Mouse (Mus musculus) embryonic facial prominence, embryonic 11.5 days (tissue): ENCODE measurements at regions not wholly inside any gene's neighbourhood (a gene's known extent, or its start where the extent isn't known, plus 50 kb on each side); places are given as distances from the start of the nearest gene placed in this dataset.
"Not testable (repeated sequence)": the region's sequence is repeated elsewhere in the genome, so short reads cannot be mapped to it uniquely, and the experiment has no call there.

Experiments
- ATAC-seq: fragments of 200-750 bp; cut with Nextera tagmentation; replicated peaks from 2 replicates; pipeline ENCODE4 v1.8.0; 2017; ENCODE audit warnings: low read depth; ENCODE audit not compliant: insufficient number of reproducible peaks, low FRiP score, low TSS enrichment
- DNase-seq: peaks from one replicate; pipeline ENCODE4 v3.0.0-alpha.2; 2015; ENCODE audit warnings: low spot score
- H3K27ac ChIP-seq: fragments of 300-500 bp; sonication (generic); replicated peaks from 2 replicates; pipeline ENCODE4 v1.5.1; 2014; ENCODE audit warnings: mild to moderate bottlenecking, low read depth, low read length, control low read depth
- H3K27me3 ChIP-seq: fragments of 300-500 bp; sonication (generic); 2 replicates; pipeline ENCODE4 v1.6.1; 2014; ENCODE audit warnings: mild to moderate bottlenecking, low read length, moderate library complexity, mixed read lengths; ENCODE audit not compliant: control insufficient read depth, insufficient read depth
- H3K36me3 ChIP-seq: fragments of 300-500 bp; sonication (generic); replicated peaks from 2 replicates; pipeline ENCODE4 v1.6.1; 2014; ENCODE audit warnings: low read depth, mild to moderate bottlenecking, low read length, moderate library complexity, mixed read lengths; ENCODE audit not compliant: control insufficient read depth, insufficient read depth
- H3K4me1 ChIP-seq: fragments of 300-500 bp; sonication (generic); 2 replicates; pipeline ENCODE4 v1.6.1; 2014; ENCODE audit warnings: low read length, mixed read lengths; ENCODE audit not compliant: control insufficient read depth, insufficient read depth
- H3K4me2 ChIP-seq: fragments of 300-500 bp; sonication (generic); 2 replicates; pipeline ENCODE4 v1.6.1; 2014; ENCODE audit warnings: low read depth, mild to moderate bottlenecking, control low read depth, low read length, moderate library complexity
- H3K4me3 ChIP-seq: fragments of 300-500 bp; sonication (generic); 2 replicates; pipeline ENCODE4 v1.5.1; 2014; ENCODE audit warnings: low read depth, low read length, control low read depth
- H3K9ac ChIP-seq: fragments of 300-500 bp; sonication (generic); replicated peaks from 2 replicates; pipeline ENCODE4 v1.6.1; 2014; ENCODE audit warnings: mild to moderate bottlenecking, control low read depth, low read length
- H3K9me3 ChIP-seq: fragments of 300-500 bp; sonication (generic); replicated peaks from 2 replicates; pipeline ENCODE4 v1.6.1; 2016; ENCODE audit warnings: mild to moderate bottlenecking, low read length, inconsistent platforms, mixed read lengths; ENCODE audit not compliant: control insufficient read depth
- WGBS: fragments of 180-500 bp; shearing (Covaris S2); extraction: QIAGEN DNeasy Blood & Tissue Kit; methylation state at CpG from one replicate; pipeline ENCODE4 v1.1.7; 2014; 5-methylcytosine and 5-hydroxymethylcytosine counted together

- no peak overlapping the region for H3K9ac ChIP-seq
- H3K27me3 ChIP-seq, result no peaks in the 10 kb centered on the region
- H3K27ac ChIP-seq, result no peak overlapping the region
- H3K4me2 ChIP-seq, result no peak overlapping the region
- peaks cover 3% of the 10 kb centered on the region; the same call in 1 of the 2 replicates for H3K9me3 ChIP-seq
- WGBS, result 71% methylated on average over 4 of the region's 4 CpGs
- DNase-seq (no peak), ATAC-seq (no peak)
- no peak overlapping the region for H3K4me3 ChIP-seq
- H3K36me3 ChIP-seq, result no peaks in the 10 kb centered on the region
- H3K4me1 ChIP-seq, result no peaks in the 10 kb centered on the region
Measured at GRCm38 (mm10) chr12:19125541-19125940, 611.2 kb downstream of the 5730507C01Rik start.

DNA sequence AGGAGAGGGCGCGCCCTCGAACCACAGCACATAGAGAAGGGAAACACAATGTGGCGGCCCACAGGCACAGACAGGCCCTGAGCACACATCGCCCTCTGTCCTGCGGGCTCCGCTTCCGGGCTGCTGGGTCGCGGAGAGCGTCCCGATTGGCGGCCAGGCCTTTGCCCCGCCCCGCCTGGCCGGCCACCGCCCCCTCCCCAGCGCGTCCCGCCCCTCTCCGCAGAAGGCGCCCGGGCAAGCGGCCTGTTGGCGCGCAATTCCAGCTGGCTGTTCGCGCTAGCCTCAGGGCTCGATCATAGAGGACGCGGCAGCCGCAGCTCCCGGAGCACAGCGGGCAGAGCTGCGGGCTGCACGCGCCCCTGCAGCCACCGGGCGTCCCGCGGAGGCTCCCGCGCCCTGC lies 661.3 kb downstream of the 5730507C01Rik start:
- Histone ChIP-seq H3K27me3 (no peaks in the 10 kb centered on the region), H3K4me1 (no peaks in the 10 kb centered on the region), H3K27ac (no peak overlapping the region), H3K36me3 (no peaks in the 10 kb centered on the region), H3K4me3 (no peak overlapping the region), H3K4me2 (no peak overlapping the region), H3K9ac (no peak overlapping the region), H3K9me3 (0 out of 2 replicates have a peak, but pooled peaks cover 3% of the 10 kb centered on the region)
- DNase-seq (no peak), ATAC-seq (no peak)
- WGBS, result 19% methylated on average over 18 of the region's 43 CpGs

- 92% methylated on average over 5 of the region's 5 CpGs for WGBS
- 0 out of 2 replicates have a peak, but pooled peaks cover 3% of the 10 kb centered on the region for H3K9me3 ChIP-seq
- H3K4me2 ChIP-seq, result no peak overlapping the region
- H3K4me3 ChIP-seq, result no peak overlapping the region
- H3K36me3 ChIP-seq, result no peaks in the 10 kb centered on the region
- no peaks in the 10 kb centered on the region for H3K27me3 ChIP-seq
- H3K4me1 ChIP-seq, result no peaks in the 10 kb centered on the region
- DNase-seq (no peak), ATAC-seq (no peak)
- no peak overlapping the region for H3K9ac ChIP-seq
- no peak overlapping the region for H3K27ac ChIP-seq
Measured at GRCm38 (mm10) chr12:19192396-19192795, 678.1 kb downstream of the 5730507C01Rik start.

GRCm38 (mm10) chr12:19193041-19193440 lies 678.7 kb downstream of the 5730507C01Rik start:
- H3K27ac ChIP-seq, ATAC-seq: not testable (repeated sequence)

DNA sequence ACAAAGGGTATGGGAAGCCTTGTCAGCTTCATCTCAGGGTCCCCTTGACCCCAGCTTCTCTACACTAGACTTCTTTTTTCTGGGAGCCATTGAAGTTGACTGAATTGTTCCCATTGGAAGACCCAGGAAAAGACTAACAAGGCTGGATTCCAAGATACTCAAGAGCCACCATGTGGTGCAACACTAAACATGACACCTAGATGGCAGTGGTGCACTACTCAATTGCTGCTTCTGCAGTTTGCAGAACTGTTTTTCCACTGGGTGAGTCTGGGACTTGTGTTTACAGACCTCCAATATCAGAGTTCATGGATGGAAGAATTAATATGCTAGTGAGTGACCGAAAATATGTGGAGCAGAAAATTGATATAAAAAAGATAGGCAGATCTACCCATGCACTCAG lies 709.7 kb downstream of the 5730507C01Rik start:
- not testable (repeated sequence) for H3K27ac ChIP-seq, ATAC-seq, DNase-seq, H3K4me2 ChIP-seq, H3K9me3 ChIP-seq, H3K9ac ChIP-seq, H3K36me3 ChIP-seq, H3K27me3 ChIP-seq, H3K4me1 ChIP-seq, H3K4me3 ChIP-seq
- 65% methylated on average over 1 of the region's 1 CpGs for WGBS

More at GRCm38 (mm10) chr12:19193041-19193440, 678.7 kb downstream of the 5730507C01Rik start:
- not testable (repeated sequence) for H3K36me3 ChIP-seq, H3K27me3 ChIP-seq, H3K4me3 ChIP-seq, DNase-seq, H3K4me2 ChIP-seq, H3K9me3 ChIP-seq, H3K9ac ChIP-seq, H3K4me1 ChIP-seq
- WGBS, result 81% methylated on average over 3 of the region's 3 CpGs

DNA sequence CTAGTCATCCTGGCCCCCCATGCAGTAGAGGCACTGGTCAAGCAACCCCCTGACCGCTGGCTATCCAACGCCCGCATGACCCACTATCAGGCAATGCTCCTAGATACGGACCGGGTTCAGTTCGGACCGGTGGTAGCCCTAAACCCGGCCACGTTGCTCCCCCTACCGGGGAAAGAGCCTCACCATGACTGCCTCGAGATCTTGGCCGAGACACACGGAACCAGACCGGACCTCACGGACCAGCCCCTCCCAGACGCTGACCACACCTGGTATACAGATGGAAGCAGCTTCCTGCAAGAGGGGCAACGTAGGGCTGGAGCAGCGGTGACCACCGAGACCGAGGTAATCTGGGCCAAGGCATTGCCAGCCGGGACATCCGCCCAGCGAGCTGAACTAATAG lies 707.6 kb upstream of the Gm21863 start:
- H3K4me1 ChIP-seq, H3K27me3 ChIP-seq, H3K4me2 ChIP-seq, DNase-seq, H3K36me3 ChIP-seq, H3K9me3 ChIP-seq, ATAC-seq, H3K9ac ChIP-seq, H3K27ac ChIP-seq, H3K4me3 ChIP-seq: not testable (repeated sequence)
- 94% methylated on average over 23 of the region's 23 CpGs for WGBS

- Histone ChIP-seq H3K4me3 (peak overlapping the region; percentile 27), H3K9ac (peak overlapping the region; percentile 25)
- H3K4me1 ChIP-seq, H3K36me3 ChIP-seq, H3K9me3 ChIP-seq, ATAC-seq, H3K27ac ChIP-seq, H3K4me2 ChIP-seq, H3K27me3 ChIP-seq: not testable (repeated sequence)
- peak; percentile 45 for DNase-seq
- 8% methylated on average over 67 of the region's 75 CpGs for WGBS
Measured at GRCm38 (mm10) chr12:19288271-19288890, 665.9 kb upstream of the Gm21863 start.

- not testable (repeated sequence) for H3K27ac ChIP-seq, ATAC-seq, H3K36me3 ChIP-seq, DNase-seq, H3K4me2 ChIP-seq, H3K4me1 ChIP-seq, H3K9me3 ChIP-seq, H3K27me3 ChIP-seq
- H3K4me3 ChIP-seq, result peak overlapping the region; percentile 27
- H3K9ac ChIP-seq, result peak overlapping the region; percentile 25; the same call in 1 of the 2 replicates
- WGBS, result 49% methylated on average over 18 of the region's 18 CpGs
Measured at GRCm38 (mm10) chr12:19289038-19289437, 665.3 kb upstream of the Gm21863 start.
